Mouse (Mus musculus) brain, embryonic 18.5 days (tissue): ENCODE results near the gene Tdo2.

ENCODE experiments used
- DNase-seq: peaks from one replicate; pipeline ENCODE4 v3.0.0-alpha.2; 2012; ENCODE audit warnings: low read depth, low spot score

Tdo2 gene

GRCm38 (mm10) chr3:81976102-81976501 is at the start of gene Tdo2:
Gene Tdo2 (minus strand): TSS chr3:81976202.
- DNase-seq = no peak

GRCm38 (mm10) chr3:82023065-82023464 is 47.1 kb upstream of the Tdo2 start:
- DNase-seq = no peak

GRCm38 (mm10) chr3:82022421-82022920 is 46.5 kb upstream of the Tdo2 start:
- DNase-seq = no peak

GRCm38 (mm10) chr3:82014148-82014703 is 38.2 kb upstream of the Tdo2 start:
- peak; percentile 28 for DNase-seq

GRCm38 (mm10) chr3:82007002-82007401 is 31.0 kb upstream of the Tdo2 start:
- no peak for DNase-seq

- peak; percentile 18 for DNase-seq
Measured at GRCm38 (mm10) chr3:81995988-81996387, 20.0 kb upstream of the Tdo2 start.

- DNase-seq = no peak
Measured at GRCm38 (mm10) chr3:81995371-81995770, 19.4 kb upstream of the Tdo2 start.

- no peak for DNase-seq
Measured at GRCm38 (mm10) chr3:81990531-81990930, 14.5 kb upstream of the Tdo2 start.

- DNase-seq = no peak
Measured at GRCm38 (mm10) chr3:81989692-81990141, 13.7 kb upstream of the Tdo2 start.

- DNase-seq = no peak
Measured at GRCm38 (mm10) chr3:81987628-81988027, 11.6 kb upstream of the Tdo2 start.

- no peak for DNase-seq
Measured at GRCm38 (mm10) chr3:81986103-81986502, 10.1 kb upstream of the Tdo2 start.

GRCm38 (mm10) chr3:81985100-81985499 is 9.1 kb upstream of the Tdo2 start:
- no peak for DNase-seq

GRCm38 (mm10) chr3:81983120-81983895 is 7.3 kb upstream of the Tdo2 start:
- DNase-seq = no peak

- DNase-seq = no peak
Measured at GRCm38 (mm10) chr3:81981990-81982389, 6.0 kb upstream of the Tdo2 start, which contains the start of gene Asic5. Gene Asic5 (plus strand): TSS chr3:81982290.

GRCm38 (mm10) chr3:81981576-81981975 is 5.6 kb upstream of the Tdo2 start:
- DNase-seq = no peak

GRCm38 (mm10) chr3:81975607-81976006 is 395 bp downstream of the Tdo2 start:
- DNase-seq = no peak

GRCm38 (mm10) chr3:81964596-81964995 is 11.4 kb downstream of the Tdo2 start:
- no peak for DNase-seq

GRCm38 (mm10) chr3:81963768-81964167 is 12.2 kb downstream of the Tdo2 start:
- no peak for DNase-seq

GRCm38 (mm10) chr3:81961336-81961735 is 14.7 kb downstream of the Tdo2 start:
- no peak for DNase-seq

- DNase-seq = peak; percentile 39
Measured at GRCm38 (mm10) chr3:81957484-81957883, 18.5 kb downstream of the Tdo2 start.

- no peak for DNase-seq
Measured at GRCm38 (mm10) chr3:81951785-81952184, 24.2 kb downstream of the Tdo2 start.

GRCm38 (mm10) chr3:81949048-81949447 is 27.0 kb downstream of the Tdo2 start:
- no peak for DNase-seq

GRCm38 (mm10) chr3:81944851-81945393 is 31.1 kb downstream of the Tdo2 start:
- DNase-seq = no peak
